Mouse (Mus musculus): ENCODE measurements around the gene Nkap. TPM values are rescaled to one million over a fixed set of nuclear protein-coding genes. Genes with fewer than 3 reads are reported as not detected.
"Not testable (repeated sequence)": the region's sequence is repeated elsewhere in the genome, so short reads cannot be mapped to it uniquely, and the experiment has no call there.

The Nkap gene
- polyA plus RNA-seq, 1 experiment from 2014 or later: 13.2 TPM

DNA sequence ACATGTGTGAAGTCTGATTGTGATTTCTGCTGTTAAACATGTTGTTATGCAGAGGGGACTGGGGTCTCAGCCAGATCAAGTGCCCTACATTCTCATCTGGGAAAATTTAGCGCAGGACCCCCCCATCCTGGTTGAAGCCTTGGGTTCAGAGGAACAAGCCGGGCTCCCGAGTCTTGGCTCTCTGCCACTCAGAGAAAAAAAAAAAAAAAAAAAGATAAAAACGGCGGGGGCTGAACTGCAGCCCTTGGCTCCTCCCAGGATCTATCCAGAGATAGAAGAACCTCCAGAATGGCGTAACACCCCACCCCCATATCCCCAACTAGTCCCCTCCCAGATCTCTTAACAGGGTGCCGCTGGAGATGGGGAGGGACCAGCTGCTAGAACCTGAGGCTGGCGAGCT is 57.8 kb downstream of the Nkap start:
- not testable (repeated sequence) for H3K36me3 ChIP-seq (ENCODE audit: control insufficient read depth, insufficient read depth); H3K27ac ChIP-seq (ENCODE audit: low read length); H3K4me1 ChIP-seq (ENCODE audit: control insufficient read depth, insufficient read depth, low read length); H3K27me3 ChIP-seq (ENCODE audit: control insufficient read depth, insufficient read depth, low read length); H3K9me3 ChIP-seq (replicated peaks; ENCODE audit: control insufficient read depth, low read length); ATAC-seq (replicated peaks; ENCODE audit: extremely low read depth, insufficient read depth, low FRiP score); H3K9ac ChIP-seq (ENCODE audit: low read length); H3K4me3 ChIP-seq (ENCODE audit: low read length)
- peak overlapping the region; percentile 46; the same call in 1 of the 2 replicates for H3K4me2 ChIP-seq (ENCODE audit: low read depth, low read length)
- 37% methylated on average over 8 of the region's 8 CpGs for WGBS

DNA sequence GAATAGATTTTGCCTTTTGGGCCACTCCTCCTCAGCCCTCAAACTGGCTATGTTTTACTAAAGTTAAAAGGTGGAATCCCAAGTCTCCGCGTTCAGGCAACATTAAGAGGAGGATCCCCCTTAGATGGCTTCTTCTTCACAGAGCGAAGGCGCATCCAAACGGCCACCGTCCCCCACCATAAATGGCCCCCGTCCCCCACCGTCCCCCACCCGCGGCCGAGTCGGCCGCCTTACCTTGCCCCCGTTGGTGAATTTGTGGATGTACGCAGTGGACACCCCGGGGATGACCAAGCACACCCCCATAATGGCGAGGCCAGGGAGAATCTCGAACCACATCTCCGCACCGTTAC is 64.1 kb downstream of the Nkap start:
- peak overlapping the region; percentile 66 for H3K4me3 ChIP-seq (ENCODE audit: low read length)
- no peak overlapping the region for H3K27ac ChIP-seq (ENCODE audit: low read length)
- no peaks in the 10 kb centered on the region for H3K9me3 ChIP-seq (replicated peaks; ENCODE audit: control insufficient read depth, low read length)
- peaks cover 2% of the 10 kb centered on the region; the same call in 1 of the 2 replicates for H3K4me1 ChIP-seq (ENCODE audit: control insufficient read depth, insufficient read depth, low read length)
- WGBS: 12% methylated on average over 20 of the region's 20 CpGs
- H3K9ac ChIP-seq (ENCODE audit: low read length): peak overlapping the region; percentile 66
- peak; percentile 64 for ATAC-seq (replicated peaks; ENCODE audit: extremely low read depth, insufficient read depth, low FRiP score)
- H3K36me3 ChIP-seq (ENCODE audit: control insufficient read depth, insufficient read depth): 0 out of 2 replicates have a peak, but pooled peaks cover 3% of the 10 kb centered on the region
- H3K4me2 ChIP-seq (ENCODE audit: low read depth, low read length): peak overlapping the region; percentile 77
- no peaks in the 10 kb centered on the region for H3K27me3 ChIP-seq (ENCODE audit: control insufficient read depth, insufficient read depth, low read length)

DNA sequence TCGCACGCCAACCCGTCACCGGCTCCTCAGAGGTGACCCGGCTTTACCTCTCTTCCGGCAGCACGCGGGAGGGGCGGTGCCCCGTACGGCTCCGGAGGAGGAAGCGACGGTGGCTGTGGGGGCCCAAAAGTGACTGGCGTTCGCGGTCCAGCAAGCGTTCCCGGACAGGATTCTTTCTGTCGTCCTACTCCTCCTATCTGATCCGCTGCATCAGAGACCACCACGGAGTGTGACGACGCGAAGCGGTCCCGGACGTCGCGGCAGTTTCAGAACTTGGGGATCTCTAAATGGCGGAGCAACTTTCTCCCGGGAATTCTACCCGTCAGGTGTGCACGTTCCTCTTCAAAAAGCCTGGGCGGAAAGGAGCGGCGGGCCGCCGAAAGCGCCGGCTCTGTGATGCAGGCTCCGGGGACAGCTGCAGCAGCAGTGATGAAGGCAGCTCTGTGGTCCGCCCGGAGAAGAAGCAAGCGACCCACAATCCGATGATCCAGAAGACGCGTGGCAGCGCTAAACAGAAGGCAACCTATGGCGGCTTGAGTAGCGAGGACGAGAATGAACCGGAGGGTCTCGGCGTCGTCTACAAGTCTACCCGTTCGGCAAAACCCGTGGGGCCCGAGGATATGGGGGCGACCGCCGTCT is 64.6 kb downstream of the Nkap start, which contains the start of the genes Ndufa1 and Rnf113a1:
Gene Ndufa1 (minus strand): TSS at position 59 of the 639 bp plus-strand sequence.
Gene Rnf113a1 (plus strand): TSS at position 141 of the 639 bp plus-strand sequence.
- Histone ChIP-seq H3K36me3 (ENCODE audit: control insufficient read depth, insufficient read depth) (0 out of 2 replicates have a peak, but pooled peaks cover 3% of the 10 kb centered on the region), H3K4me1 (ENCODE audit: control insufficient read depth, insufficient read depth, low read length) (peaks cover 2% of the 10 kb centered on the region; the same call in 1 of the 2 replicates), H3K27ac (ENCODE audit: low read length) (peak within 1 kb of the TSS; percentile 70), H3K27me3 (ENCODE audit: control insufficient read depth, insufficient read depth, low read length) (no peaks in the 10 kb centered on the region), H3K4me3 (ENCODE audit: low read length) (peak within 1 kb of the TSS; percentile 66), H3K4me2 (ENCODE audit: low read depth, low read length) (peak within 1 kb of the TSS; percentile 77), H3K9ac (ENCODE audit: low read length) (peak within 1 kb of the TSS; percentile 66), H3K9me3 (replicated peaks; ENCODE audit: control insufficient read depth, low read length) (no peaks in the 10 kb centered on the region)
- peak; percentile 74 for ATAC-seq (replicated peaks; ENCODE audit: extremely low read depth, insufficient read depth, low FRiP score)
- WGBS: 14% methylated on average over 61 of the region's 63 CpGs

DNA sequence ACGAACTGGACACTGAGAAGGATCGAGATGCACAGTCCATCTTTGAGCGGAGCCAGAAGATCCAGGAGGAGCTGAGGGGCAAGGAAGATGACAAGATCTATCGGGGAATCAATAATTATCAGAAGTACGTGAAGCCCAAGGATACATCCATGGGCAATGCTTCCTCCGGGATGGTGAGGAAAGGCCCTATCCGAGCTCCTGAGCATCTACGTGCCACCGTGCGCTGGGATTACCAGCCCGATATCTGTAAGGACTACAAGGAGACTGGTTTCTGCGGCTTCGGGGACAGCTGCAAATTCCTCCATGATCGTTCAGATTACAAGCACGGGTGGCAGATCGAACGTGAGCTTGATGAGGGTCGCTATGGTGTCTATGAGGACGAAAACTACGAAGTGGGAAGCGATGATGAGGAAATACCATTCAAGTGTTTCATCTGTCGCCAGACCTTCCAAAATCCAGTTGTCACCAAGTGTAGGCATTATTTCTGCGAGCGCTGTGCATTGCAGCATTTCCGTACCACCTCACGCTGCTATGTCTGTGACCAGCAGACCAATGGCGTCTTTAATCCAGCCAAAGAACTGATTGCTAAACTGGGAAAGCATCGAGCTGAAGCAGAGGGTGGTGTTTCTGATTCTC is 65.3 kb downstream of the Nkap start:
- 22% methylated on average over 28 of the region's 28 CpGs for WGBS
- Histone ChIP-seq H3K27me3 (ENCODE audit: control insufficient read depth, insufficient read depth, low read length) (no peaks in the 10 kb centered on the region), H3K36me3 (ENCODE audit: control insufficient read depth, insufficient read depth) (0 out of 2 replicates have a peak, but pooled peaks cover 3% of the 10 kb centered on the region), H3K4me3 (ENCODE audit: low read length) (peak overlapping the region; percentile 66), H3K4me2 (ENCODE audit: low read depth, low read length) (peak overlapping the region; percentile 77), H3K27ac (ENCODE audit: low read length) (no peak overlapping the region; the same call in 1 of the 2 replicates), H3K9ac (ENCODE audit: low read length) (peak overlapping the region; percentile 66), H3K4me1 (ENCODE audit: control insufficient read depth, insufficient read depth, low read length) (peaks cover 2% of the 10 kb centered on the region; the same call in 1 of the 2 replicates), H3K9me3 (replicated peaks; ENCODE audit: control insufficient read depth, low read length) (no peaks in the 10 kb centered on the region)
- 0 out of 2 replicates have a peak, but pooled peaks have one; percentile 8 for ATAC-seq (replicated peaks; ENCODE audit: extremely low read depth, insufficient read depth, low FRiP score)

DNA sequence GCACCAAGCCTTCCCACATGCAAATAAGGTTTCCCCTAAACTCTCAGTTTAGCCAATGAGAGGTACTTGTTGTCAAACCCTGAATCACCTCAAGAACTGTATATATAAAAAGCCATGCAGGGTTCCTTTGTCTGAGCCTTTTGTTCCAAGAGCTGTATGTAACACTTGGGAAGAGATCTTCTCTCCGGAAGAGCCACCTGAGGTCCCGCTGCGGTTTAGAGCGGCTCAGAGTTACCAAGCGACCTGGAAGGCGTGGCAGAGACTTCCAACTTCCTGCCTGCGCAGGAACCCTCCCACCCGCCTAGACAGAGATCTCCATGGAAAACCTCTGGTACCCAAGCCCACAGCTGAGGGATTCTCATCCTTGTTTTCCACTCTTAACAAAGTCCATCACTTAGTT is 72.1 kb downstream of the Nkap start:
- no peak for ATAC-seq (replicated peaks; ENCODE audit: extremely low read depth, insufficient read depth, low FRiP score)
- H3K27ac ChIP-seq (ENCODE audit: low read length): no peak overlapping the region
- no peak overlapping the region for H3K9ac ChIP-seq (ENCODE audit: low read length)
- no peaks in the 10 kb centered on the region for H3K9me3 ChIP-seq (replicated peaks; ENCODE audit: control insufficient read depth, low read length)
- H3K4me1 ChIP-seq (ENCODE audit: control insufficient read depth, insufficient read depth, low read length): no peaks in the 10 kb centered on the region
- no peak overlapping the region for H3K4me3 ChIP-seq (ENCODE audit: low read length)
- no peaks in the 10 kb centered on the region for H3K36me3 ChIP-seq (ENCODE audit: control insufficient read depth, insufficient read depth)
- WGBS: 42% methylated on average over 8 of the region's 8 CpGs
- no peak overlapping the region for H3K4me2 ChIP-seq (ENCODE audit: low read depth, low read length)
- H3K27me3 ChIP-seq (ENCODE audit: control insufficient read depth, insufficient read depth, low read length): no peaks in the 10 kb centered on the region

Other genes with a start within 250 kb of the Nkap start
- gene Nkrf, start 223.9 kb upstream of the Nkap start, polyA plus RNA-seq (2015; fragmentation: Nextera tagmentation; extraction: Ambion mirVana): 0.63 and 0.72 TPM in 2 replicates
- 49.7 and 50.3 TPM in 2 replicates for gene Sept6, start 135.0 kb upstream of the Nkap start, polyA plus RNA-seq (2015; fragmentation: Nextera tagmentation; extraction: Ambion mirVana)
- 0.15 and 0.24 TPM in 2 replicates for gene Sowahd, start 78.0 kb upstream of the Nkap start, polyA plus RNA-seq (2015; fragmentation: Nextera tagmentation; extraction: Ambion mirVana)
- 275 and 291 TPM in 2 replicates for gene Rpl39, start 41.4 kb upstream of the Nkap start, polyA plus RNA-seq (2015; fragmentation: Nextera tagmentation; extraction: Ambion mirVana)
- 13.5 and 13.6 TPM in 2 replicates for gene Upf3b, start 16.5 kb upstream of the Nkap start, polyA plus RNA-seq (2015; fragmentation: Nextera tagmentation; extraction: Ambion mirVana)
- 0.19 TPM in 1 of 2 replicates, not detected in the other for gene Akap14, start 42.0 kb downstream of the Nkap start, polyA plus RNA-seq (2015; fragmentation: Nextera tagmentation; extraction: Ambion mirVana)
- gene Ndufa1, start 64.4 kb downstream of the Nkap start, polyA plus RNA-seq (2015; fragmentation: Nextera tagmentation; extraction: Ambion mirVana): 767 and 842 TPM in 2 replicates
- 5.5 and 7.1 TPM in 2 replicates for gene Rnf113a1, start 64.5 kb downstream of the Nkap start, polyA plus RNA-seq (2015; fragmentation: Nextera tagmentation; extraction: Ambion mirVana)
- gene Gm9, start 84.2 kb downstream of the Nkap start, polyA plus RNA-seq (2015; fragmentation: Nextera tagmentation; extraction: Ambion mirVana): not detected in 2 replicates
- not detected in 2 replicates for gene Rhox1, start 95.5 kb downstream of the Nkap start, polyA plus RNA-seq (2015; fragmentation: Nextera tagmentation; extraction: Ambion mirVana)
- gene Rhox2a, start 118.2 kb downstream of the Nkap start, polyA plus RNA-seq (2015; fragmentation: Nextera tagmentation; extraction: Ambion mirVana): not detected in 2 replicates
- gene Rhox3a, start 123.1 kb downstream of the Nkap start, polyA plus RNA-seq (2015; fragmentation: Nextera tagmentation; extraction: Ambion mirVana): not detected in 2 replicates
- 0.14 TPM in 1 of 2 replicates, not detected in the other for gene Rhox4a, start 138.5 kb downstream of the Nkap start, polyA plus RNA-seq (2015; fragmentation: Nextera tagmentation; extraction: Ambion mirVana)